Mouse (Mus musculus) neural tube, embryonic 13.5 days (tissue): ENCODE data around the gene Wdr83os. TPM values are rescaled to one million over a fixed set of nuclear protein-coding genes. Genes with fewer than 3 reads are reported as not detected.

Experiments used
- microRNA-seq: library from miRNA; unstranded; fragments of <30 nt; microRNA quantifications from one replicate; pipeline ENCODE4, GENCODE M21; 2016
- polyA plus RNA-seq: library from polyadenylated mRNA; unstranded; fragments of >200 nt; fragmentation: Nextera tagmentation; extraction: Ambion mirVana; gene quantifications from 2 replicates; pipeline ENCODE4 v1.2.1, GENCODE M21; 2015

Gene Wdr83os
- polyA plus RNA-seq, 1 experiment from 2014 or later, result 117 TPM

Small RNAs within 50 kb of the gene (microRNA-seq; reads per million reads assigned to microRNA genes)
- gene Gm23388 (3.1 reads per million, percentile 14 among the genes with 10 or more reads in this experiment), gene Mir7070 (0.74 reads per million)

Other genes starting within 250 kb of the Wdr83os start
- gene Gadd45gip1, start 249.2 kb upstream of the Wdr83os start, polyA plus RNA-seq, result 35.1 and 39.8 TPM in 2 replicates
- gene Rad23a, start 240.1 kb upstream of the Wdr83os start, polyA plus RNA-seq, result 69.9 and 74.2 TPM in 2 replicates
- 766 and 971 TPM in 2 replicates for gene Calr, start 233.8 kb upstream of the Wdr83os start, polyA plus RNA-seq
- 102 and 104 TPM in 2 replicates for gene Farsa, start 223.8 kb upstream of the Wdr83os start, polyA plus RNA-seq
- 16.4 and 16.6 TPM in 2 replicates for gene Syce2, start 208.6 kb upstream of the Wdr83os start, polyA plus RNA-seq
- 37.2 and 37.3 TPM in 2 replicates for gene Gcdh, start 186.8 kb upstream of the Wdr83os start, polyA plus RNA-seq
- 0.90 and 0.91 TPM in 2 replicates for gene Klf1, start 178.8 kb upstream of the Wdr83os start, polyA plus RNA-seq
- gene Dnase2a, start 172.2 kb upstream of the Wdr83os start, polyA plus RNA-seq, result 4.5 and 8.8 TPM in 2 replicates
- 62.7 and 70.3 TPM in 2 replicates for gene Mast1, start 143.4 kb upstream of the Wdr83os start, polyA plus RNA-seq
- gene Rtbdn, start 133.7 kb upstream of the Wdr83os start, polyA plus RNA-seq, result 1.4 and 1.6 TPM in 2 replicates
- not detected in 2 replicates for gene Gm49661, start 111.3 kb upstream of the Wdr83os start, polyA plus RNA-seq
- gene Prdx2, start 111.2 kb upstream of the Wdr83os start, polyA plus RNA-seq, result 1,236 and 1,369 TPM in 2 replicates
- 55.0 and 55.6 TPM in 2 replicates for gene Rnaseh2a, start 111.0 kb upstream of the Wdr83os start, polyA plus RNA-seq
- 7.5 and 8.4 TPM in 2 replicates for gene Junb, start 102.0 kb upstream of the Wdr83os start, polyA plus RNA-seq
- gene Hook2, start 90.1 kb upstream of the Wdr83os start, polyA plus RNA-seq, result 22.8 and 25.0 TPM in 2 replicates
- not detected in 2 replicates for gene Best2, start 66.2 kb upstream of the Wdr83os start, polyA plus RNA-seq
- 148 and 151 TPM in 2 replicates for gene Asna1, start 55.5 kb upstream of the Wdr83os start, polyA plus RNA-seq
- 147 and 170 TPM in 2 replicates for gene Trir, start 53.9 kb upstream of the Wdr83os start, polyA plus RNA-seq
- 49.0 and 52.7 TPM in 2 replicates for gene Tnpo2, start 43.8 kb upstream of the Wdr83os start, polyA plus RNA-seq
- gene Fbxw9, start 20.7 kb upstream of the Wdr83os start, polyA plus RNA-seq, result 48.6 and 50.8 TPM in 2 replicates
- 1.5 TPM in 1 of 2 replicates, not detected in the other for gene Gm5741, start 12.8 kb upstream of the Wdr83os start, polyA plus RNA-seq
- gene Dhps, start 9.0 kb upstream of the Wdr83os start, polyA plus RNA-seq, result 86.9 and 109 TPM in 2 replicates
- gene Wdr83, start 566 bp downstream of the Wdr83os start, polyA plus RNA-seq, result 56.5 and 58.6 TPM in 2 replicates
- 18.7 and 19.2 TPM in 2 replicates for gene Man2b1, start 2.5 kb downstream of the Wdr83os start, polyA plus RNA-seq
- 2.3 and 2.9 TPM in 2 replicates for gene Zfp791, start 42.4 kb downstream of the Wdr83os start, polyA plus RNA-seq
- not detected in 2 replicates for gene Cks1brt, start 71.2 kb downstream of the Wdr83os start, polyA plus RNA-seq
- not detected in 2 replicates for gene Olfr371, start 145.2 kb downstream of the Wdr83os start, polyA plus RNA-seq
- gene Orc6, start 218.9 kb downstream of the Wdr83os start, polyA plus RNA-seq, result 73.5 and 78.3 TPM in 2 replicates
- gene Vps35, start 219.1 kb downstream of the Wdr83os start, polyA plus RNA-seq, result 178 and 183 TPM in 2 replicates